In the genomic region with DNA sequence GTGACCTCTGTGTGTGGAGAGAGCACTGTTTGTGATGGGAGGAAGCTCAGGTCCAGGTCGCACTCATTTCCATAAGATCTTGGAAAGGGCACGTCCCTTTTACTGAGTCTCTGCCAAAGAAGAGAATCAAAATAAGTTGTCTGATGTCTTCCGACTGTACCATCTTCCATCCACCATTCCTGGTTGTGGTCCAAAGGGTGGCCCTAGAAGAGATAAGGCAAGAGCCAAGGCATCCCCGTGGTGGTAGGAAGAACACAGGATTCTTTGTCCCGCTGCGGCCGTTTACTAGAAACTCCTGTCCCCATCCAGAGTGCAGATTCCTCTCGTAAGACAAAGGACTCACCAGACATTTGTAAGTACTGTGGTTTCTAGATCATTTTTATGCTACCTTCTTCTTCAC, we compare ENCODE assay signal across 16 mouse cellular contexts.
"Had no signal": no experiment of that assay in that cellular context is flagged by ENCODE, and none has a peak within 500 bp of the region (broad histone marks: within the 10 kb centered on the region; RNA-seq: fewer than 3 reads in every experiment).

No protein-coding gene starts in this region.

- DNase-seq: heart, postnatal 10 days; heart, postnatal 14 days; heart, postnatal 36 days; heart, postnatal 4 days; kidney, adult 11 months; kidney, adult 18-20 months; kidney, adult 2 months; kidney, adult 8-10 months; kidney, adult 9 months; kidney, postnatal 10 days; kidney, postnatal 14 days; kidney, postnatal 25 days; kidney, postnatal 36 days; kidney, postnatal 4 days; layer of hippocampus, adult 9-11 months; layer of hippocampus, postnatal 36 days had no signal
